Mouse (Mus musculus) cerebellum, adult (tissue): ENCODE results near the gene Fam209.

ENCODE experiments used
- ATAC-seq: cut with Nextera tagmentation; 2 replicates; pipeline ENCODE4 v1.9.2; 2017; ENCODE audit warnings: mild to moderate bottlenecking, moderate library complexity, mixed read lengths; ENCODE audit not compliant: insufficient number of reproducible peaks, low FRiP score, low TSS enrichment

Gene Fam209

DNA sequence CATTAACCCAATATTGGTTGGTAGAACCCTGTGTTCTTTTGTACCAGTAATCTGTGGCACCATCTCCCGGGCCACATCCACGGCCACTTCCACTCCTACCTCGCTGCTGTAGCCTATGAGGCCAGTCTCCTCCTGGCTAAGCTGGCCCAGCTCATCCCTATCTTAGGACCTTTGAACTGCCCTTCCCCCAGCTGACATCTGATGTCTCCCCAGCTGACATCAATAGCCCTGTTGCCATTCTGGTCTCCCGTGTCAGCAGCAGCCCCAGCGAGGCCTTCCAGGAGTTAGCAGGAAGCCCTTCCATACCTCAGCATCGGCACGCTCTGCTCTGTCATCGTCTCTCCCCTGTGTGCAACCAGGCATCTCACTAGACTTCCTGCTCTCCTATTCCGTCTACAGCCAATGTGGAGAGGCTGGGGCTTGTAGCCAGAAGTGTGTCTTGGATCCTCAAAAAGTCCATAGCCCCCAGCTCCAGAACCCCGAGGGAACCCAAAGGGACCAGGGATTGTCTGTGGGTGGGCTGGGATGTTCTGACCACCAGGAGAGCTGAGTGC, 4.5 kb downstream of the Fam209 start:
- no peak for ATAC-seq

GRCm38 (mm10) chr2:172477350-172477749, 5.0 kb downstream of the Fam209 start:
- 0 out of 2 replicates have a peak, but pooled peaks have one; percentile 2 for ATAC-seq

DNA sequence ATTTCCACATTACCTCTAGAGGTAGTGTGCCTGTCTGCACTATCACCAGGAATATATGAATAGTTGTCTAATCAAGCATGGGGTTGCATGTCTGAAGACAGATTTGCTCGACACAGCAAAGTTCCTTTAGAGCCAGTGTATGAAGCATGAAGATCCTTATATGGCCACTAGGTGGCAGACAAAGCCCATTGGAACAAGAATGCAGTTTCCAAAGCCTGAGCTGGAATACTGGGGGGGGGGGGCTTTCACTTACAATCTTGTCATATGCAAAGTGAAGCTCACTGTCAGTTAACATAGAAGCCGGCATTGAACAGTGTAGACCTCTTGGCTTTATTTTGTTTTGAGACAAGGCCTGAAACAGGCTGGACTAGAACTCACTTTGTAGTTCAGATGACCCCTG, 5.5 kb downstream of the Fam209 start:
- ATAC-seq, result peak; percentile 21; the same call in 1 of the 2 replicates

GRCm38 (mm10) chr2:172480296-172480695, 8.0 kb downstream of the Fam209 start:
- no peak for ATAC-seq

DNA sequence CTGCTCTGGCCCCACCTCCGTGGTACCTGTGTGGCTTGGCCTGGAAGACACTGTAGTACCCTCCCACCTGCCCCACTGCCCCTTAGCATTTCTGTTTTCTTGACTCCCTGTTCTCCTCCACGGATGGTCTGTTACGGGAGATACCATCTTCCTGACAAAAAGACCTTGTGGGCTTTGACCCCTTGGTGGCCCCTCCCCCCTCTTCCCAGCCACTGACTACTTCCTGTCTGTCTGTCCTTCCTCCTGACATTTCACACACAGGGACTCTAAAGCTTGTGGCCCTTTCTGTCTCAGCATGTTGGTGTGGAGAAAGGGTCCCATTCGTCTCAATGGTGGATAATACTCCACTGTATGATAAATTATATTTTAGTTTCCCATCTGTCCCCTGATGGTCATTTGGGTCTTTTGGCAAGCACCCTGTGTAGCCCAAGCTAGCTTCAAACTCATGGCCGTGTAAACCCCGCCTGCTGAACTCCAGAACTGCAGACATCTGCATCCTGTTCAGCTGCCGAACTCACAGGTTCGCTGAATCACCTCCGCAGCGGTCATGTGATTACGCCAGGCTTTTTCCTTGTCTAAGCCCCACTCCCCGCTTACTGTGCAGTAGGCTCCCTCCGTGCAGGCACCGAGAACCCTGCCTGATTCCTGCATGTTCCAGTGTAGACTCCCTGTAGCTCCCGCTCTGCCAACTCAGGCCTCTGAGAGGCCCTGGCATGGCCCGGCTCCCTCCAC, 9.5 kb downstream of the Fam209 start:
- no peak for ATAC-seq

DNA sequence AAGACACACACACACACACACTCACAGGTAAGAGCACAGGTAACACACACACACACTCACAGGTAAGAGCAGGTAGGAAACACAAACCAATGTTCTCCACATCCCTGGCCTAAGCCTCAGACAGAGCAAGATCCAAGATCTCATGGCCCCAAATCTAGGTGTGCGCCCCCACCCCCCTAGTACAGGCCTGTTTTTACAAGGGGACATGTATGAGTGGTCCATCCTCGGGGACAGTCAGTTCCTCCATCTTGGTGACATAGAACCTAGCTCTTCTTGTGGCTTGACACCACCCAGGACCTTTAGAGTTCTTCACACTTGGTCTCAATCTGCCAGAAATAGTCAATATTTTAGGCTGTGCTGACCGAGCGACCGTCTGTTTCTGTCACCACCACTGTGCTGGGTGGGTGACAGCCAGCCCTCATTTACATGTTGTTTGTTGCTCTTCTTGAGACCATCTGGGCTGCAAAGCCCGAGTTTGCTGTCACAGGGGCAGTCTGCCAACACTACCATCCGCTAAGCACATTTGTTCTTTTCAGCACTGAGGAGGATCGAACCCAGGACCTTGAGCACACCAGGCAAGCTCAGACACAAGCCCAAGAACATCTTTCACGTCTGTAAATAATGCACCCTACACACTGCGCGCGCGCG, 11.6 kb downstream of the Fam209 start:
- ATAC-seq, result no peak

GRCm38 (mm10) chr2:172484696-172485370, 12.5 kb downstream of the Fam209 start:
- no peak for ATAC-seq

GRCm38 (mm10) chr2:172496736-172497345, 24.5 kb downstream of the Fam209 start:
- no peak for ATAC-seq

DNA sequence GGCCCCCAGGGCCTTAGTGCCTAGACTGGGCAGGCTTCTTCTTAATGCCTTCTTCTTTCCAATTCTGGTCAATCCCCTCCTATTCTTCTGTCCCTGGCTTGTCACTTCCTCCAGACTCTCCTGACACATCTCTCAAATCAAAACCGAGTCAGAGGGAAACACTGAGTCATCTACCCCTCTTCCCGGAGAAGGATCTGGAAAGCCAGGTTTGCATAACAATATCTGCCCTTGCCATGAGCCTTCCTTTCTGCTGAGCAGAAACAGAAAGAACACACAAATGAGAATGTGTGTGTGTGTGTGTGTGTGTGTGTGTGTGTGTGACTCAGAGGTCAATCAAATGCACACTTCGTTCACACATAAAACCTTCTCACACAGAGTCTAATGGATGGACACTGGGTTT, 26.5 kb downstream of the Fam209 start:
- no peak for ATAC-seq

DNA sequence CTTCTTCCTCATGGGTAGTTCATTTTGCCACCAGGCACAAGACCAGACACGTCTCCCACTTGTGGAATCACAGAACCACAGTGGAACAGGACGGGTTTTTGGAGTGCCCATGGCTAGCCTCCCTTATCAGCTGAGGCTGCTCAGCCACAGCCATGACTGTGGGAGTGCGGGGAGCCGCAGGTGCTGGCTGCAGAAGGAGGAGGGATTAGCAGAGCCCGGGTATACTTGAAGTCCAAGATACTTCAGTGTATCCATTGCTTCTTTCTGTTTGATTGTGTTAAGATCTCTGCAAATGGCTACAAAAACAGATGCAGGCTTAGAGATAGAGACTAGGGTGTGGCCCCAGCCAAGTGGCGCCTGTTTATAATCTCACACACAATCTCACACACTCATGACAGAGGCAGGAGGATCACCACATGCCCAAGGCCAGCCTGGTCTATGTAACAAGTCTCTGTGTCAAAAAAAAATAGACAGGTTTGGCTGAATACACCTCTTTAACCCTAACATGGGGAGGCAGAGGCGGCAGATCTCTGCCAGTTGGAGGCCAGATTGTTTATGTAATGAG, 28.5 kb downstream of the Fam209 start:
- ATAC-seq, result no peak

DNA sequence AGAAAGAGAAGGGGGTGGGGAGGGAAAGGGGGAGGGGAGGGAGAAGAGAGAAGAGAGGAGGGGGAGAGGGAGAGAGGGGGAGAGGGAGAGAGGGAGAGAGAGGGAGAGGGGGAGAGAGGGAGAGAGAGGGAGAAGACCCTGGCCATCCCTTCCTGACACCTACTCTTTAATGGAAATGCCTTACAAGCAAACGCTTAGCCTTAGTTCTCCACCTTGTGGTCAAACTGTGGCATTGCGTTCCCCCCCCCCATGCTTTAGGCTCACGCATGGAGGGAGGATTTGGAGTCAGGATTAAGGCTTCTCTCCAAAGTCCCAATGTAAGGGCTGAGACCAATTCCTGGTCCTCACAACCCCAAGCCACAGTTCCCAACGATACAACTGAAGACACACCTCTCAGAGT, 29.0 kb downstream of the Fam209 start:
- 0 out of 2 replicates have a peak, but pooled peaks have one; percentile 17 for ATAC-seq

GRCm38 (mm10) chr2:172502168-172502567, 29.8 kb downstream of the Fam209 start:
- no peak for ATAC-seq

GRCm38 (mm10) chr2:172506121-172506520, 33.8 kb downstream of the Fam209 start:
- ATAC-seq, result no peak

DNA sequence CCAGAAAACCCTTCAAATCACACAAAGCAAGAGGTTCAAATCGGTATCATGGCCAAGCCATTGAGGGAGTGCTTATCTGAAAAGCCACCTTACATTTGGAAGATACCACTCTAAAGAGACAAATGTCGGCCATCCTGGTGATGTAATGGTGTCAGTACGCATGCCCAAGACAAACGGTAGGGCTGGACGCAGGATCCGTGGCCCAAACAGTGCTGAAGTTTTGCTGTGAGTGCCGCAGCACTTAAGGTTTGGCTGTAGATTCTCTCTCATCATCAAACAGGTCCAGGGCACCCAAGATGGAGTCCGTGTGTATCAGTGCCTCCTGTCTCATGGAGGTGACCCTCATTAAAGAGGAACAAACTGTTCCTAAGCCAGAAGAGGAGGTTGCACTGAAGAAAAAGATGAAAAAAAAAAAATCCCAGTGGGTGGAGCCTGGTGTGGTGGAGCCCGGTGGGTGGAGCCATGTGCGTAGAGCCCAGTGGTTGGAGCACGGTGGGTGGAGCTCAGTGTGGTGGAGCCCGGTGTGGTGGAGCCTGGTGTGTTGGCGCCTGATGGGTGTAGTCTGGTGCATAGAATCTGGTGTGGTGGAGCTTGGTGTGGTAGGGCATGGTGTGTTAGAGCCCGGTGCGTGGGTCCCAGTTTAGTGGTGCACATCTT, 37.9 kb downstream of the Fam209 start:
- ATAC-seq, result no peak

- ATAC-seq, result no peak
These were observed 38.6 kb downstream of the Fam209 start for GRCm38 (mm10) chr2:172510899-172511298.

DNA sequence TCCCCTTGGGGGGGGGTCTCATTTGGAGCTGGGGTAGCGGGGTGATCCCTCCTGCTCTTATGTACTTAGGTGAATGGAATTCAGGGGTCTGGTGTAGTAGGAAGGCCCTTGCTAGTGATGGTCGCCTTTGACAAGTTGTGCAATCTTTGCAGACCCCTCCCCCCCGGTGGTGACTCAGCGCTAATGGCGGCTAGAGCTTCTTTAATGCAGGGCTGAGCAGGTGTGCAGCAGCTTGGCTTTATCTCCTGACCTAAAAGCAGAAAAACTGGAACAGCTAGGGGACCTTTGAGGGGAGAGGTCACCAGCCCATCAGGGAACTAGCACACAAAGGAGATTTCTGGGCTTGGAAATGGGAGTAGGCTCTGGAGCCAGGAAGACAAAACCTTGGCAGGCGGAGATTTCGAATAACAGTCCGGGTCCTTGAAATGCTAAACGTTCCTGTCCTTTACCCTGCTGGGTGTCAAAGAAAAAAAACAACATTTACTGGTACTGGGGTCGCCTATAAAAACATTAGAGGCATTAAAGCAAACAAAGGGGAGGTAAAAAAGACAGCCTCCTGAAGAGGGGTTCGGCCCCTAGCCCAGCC, 44.2 kb downstream of the Fam209 start:
- ATAC-seq, result no peak

DNA sequence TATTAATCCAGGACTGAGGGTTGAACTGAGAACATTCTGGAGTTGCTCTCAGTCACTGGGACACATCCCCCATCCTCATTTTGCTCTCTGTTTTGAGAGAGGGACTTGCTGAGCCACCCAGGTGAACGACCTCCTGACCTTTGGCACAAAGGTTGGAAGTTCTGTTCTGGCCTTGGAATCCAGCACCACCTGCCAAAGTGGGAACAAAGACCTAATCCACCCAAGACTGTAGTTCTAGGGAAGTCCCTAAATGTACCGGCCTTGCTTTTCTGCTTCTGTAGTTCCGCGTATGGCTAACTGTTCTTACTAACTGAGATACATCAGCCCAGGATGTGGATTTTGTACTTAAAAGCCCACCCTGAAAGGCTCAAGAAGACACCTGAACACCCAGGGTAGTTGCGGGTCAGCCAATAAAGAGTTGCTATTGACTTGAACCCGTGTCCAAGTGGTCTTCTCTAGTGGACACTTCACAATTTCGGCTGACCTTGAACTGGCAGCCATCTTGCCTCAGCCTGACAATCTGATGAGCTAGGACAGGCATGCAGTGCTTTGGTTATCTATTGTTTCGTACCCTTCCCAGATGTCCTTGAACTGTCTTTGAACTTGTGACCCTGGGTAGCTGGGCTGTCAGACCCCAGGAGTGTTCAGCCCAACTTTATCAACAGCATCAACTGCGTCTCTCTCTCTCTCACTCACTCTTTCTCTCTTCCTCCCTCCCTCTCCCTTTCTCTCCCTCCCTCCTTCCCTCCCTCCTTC, 48.5 kb downstream of the Fam209 start:
- ATAC-seq, result no peak

GRCm38 (mm10) chr2:172522528-172522927, 50.2 kb downstream of the Fam209 start:
- ATAC-seq, result no peak
